Mouse (Mus musculus) R1 (cell line): ENCODE data around the gene Tacc2.
A peak's percentile ranks its signal among the peaks of the same experiment; 100 is the strongest.

Experiments used
- DNase-seq: peaks from one replicate; pipeline ENCODE4 v3.0.0-alpha.2; 2018; ENCODE audit warnings: low read depth, low spot score

Tacc2 gene

DNA sequence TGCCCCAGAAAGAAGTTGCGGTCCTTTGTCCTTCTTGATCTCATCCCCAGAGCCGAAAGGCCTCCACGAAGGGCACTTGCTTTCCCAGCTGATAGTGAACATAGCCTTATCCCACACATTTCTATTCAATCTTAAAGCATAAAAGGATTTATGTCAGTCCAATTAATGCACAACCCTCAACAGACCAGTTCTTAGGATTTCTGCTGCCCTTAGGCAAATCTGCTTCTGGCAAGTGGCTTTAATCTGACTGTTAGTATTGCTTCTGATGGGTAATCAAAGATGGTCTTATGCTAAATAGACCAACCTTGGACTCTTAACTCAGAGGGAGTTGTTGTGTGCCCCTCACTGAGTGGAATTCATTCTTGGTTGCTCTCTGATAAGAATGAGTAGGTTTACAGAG is 40.4 kb downstream of the Tacc2 start:
- no peak for DNase-seq

DNA sequence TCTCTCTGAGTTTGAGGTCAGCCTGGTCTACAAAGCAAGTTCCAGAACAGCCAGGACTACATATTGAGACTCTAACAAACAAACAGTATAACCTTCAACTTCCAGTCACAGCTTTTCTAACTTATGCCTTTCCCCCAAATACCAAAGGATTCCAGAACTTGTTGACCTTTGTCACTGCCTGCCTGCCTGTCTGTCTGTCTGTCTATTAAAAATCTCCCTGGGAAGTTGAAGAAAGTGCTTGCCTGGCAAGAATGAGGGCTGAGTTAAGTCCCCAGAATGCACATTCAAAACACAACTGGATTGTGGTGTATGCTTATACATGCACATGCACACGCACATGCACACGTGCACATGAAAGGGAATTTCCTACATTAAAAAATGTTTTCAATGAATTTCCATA is 43.8 kb downstream of the Tacc2 start:
- DNase-seq = no peak

DNA sequence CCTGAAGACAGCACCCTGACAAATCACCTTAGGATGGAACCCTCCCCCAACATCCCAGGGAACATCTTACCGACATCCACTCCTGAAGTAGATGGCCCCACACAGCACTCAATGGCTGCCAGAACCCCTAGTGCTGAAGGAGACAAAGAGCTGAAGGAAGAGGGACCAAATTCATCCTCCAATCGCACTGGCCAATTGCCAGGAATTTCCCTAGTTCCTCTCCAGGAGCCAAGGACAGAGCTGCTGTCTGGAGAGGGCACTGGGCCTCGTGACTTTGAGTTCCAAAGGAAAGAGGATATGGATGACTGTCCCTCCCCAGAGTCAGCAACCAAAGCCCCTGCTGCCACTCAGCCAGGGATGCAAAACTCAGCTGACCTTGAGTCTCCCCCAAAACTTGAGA is 44.7 kb downstream of the Tacc2 start:
- DNase-seq = no peak

- no peak for DNase-seq
Measured at GRCm38 (mm10) chr7:130622359-130622758, 45.1 kb downstream of the Tacc2 start.

DNA sequence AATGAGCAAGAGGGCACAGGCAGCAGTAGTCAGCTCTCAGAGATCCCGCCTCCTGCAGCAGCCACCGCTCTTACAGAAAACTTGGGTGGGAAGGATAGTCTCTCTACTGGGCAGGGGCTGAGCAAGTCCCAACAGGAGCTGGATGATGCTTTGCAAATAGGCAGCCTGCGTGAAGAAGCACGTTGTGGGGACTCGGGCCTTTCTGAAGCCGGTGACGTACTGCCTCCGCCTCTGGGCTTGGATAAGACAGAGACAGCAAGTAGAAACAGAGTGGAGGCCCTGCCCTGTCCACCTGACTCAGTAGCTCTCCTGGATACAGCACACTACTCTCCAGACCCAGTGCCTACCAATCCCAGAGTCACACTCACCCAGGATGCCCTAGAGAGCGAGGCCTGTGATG is 47.1 kb downstream of the Tacc2 start:
- no peak for DNase-seq

DNA sequence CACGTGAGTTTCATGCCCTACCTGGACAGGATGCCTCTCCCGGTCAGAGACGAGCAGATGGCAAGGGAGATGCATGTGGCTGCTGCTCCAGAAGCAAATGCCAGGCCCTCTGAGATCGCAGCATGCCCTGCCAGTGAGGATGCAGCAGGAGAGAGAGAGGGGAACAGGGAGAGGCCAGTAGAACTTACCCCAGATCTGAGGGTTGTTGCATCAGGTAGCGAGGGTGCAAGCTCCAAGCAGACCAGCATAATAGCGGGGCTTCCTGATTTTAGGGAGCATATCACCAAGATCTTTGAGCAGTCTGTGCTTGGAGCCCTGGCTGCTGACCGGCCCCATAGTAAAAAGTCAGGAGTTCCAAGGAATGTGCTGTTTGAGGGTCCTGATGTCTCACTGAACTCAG is 48.1 kb downstream of the Tacc2 start:
- no peak for DNase-seq

- no peak for DNase-seq
Measured at GRCm38 (mm10) chr7:130628601-130629000, 51.4 kb downstream of the Tacc2 start.

DNA sequence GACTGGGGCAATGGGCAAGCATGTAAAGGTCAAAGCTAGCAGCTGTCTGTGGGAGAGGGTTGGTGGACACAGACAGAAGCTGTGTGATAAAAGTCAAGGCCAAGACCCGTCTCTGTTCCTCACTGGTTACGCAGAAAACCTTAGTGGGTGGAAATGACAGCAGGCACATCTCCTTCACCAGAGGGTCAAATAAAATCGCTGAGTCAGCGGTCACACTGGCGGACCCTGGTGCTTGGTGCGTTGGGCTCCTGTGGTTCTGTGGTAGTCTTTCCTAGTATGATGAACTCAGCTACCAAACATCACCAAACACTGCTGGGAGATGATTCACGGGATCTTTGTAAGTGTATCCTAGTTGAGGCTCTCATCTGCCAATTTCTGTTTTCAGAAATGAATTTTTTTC is 52.8 kb downstream of the Tacc2 start:
- no peak for DNase-seq

GRCm38 (mm10) chr7:130630956-130631355 is 53.7 kb downstream of the Tacc2 start:
- DNase-seq = no peak

GRCm38 (mm10) chr7:130631553-130632378 is 54.5 kb downstream of the Tacc2 start:
- DNase-seq = peak; percentile 54

DNA sequence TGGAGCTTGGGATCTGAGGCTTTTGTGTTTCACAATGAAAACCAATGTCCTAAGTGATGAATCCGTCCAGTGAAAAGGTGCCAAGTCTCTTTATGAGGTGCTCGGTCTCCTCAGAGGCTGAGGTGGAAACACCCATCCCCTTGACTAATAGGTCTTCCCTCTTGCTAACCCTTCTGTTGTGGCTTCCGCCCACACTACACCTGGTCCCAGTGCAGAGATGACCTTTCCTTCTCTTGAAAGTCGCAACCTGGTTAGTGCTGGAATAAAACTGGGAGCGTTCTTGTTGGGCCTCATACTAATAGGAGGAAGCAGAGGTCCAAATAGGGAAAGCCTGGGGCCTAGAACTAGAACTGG is 55.1 kb downstream of the Tacc2 start:
- no peak for DNase-seq

- DNase-seq = no peak
Measured at GRCm38 (mm10) chr7:130634259-130634871, 57.1 kb downstream of the Tacc2 start.

DNA sequence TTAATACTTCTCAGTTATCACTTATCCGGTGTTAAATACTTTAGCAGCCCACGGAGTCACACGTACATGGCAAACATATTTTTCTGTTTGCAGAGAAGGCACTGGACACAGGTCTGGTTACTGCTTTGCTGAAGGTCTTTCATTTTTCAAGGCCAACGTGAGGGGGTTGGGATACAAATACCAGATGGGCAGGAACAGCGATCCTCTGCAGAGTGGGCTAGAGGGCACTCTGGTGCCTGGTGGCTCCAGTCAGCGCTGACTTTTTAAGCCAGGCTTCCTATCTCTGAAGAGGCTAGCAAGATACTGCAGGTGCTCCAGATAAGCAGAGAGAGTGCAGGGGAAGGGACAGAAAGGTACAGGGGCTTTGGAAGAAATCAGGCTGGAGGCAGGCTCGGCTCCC is 58.0 kb downstream of the Tacc2 start:
- no peak for DNase-seq

- no peak for DNase-seq
Measured at GRCm38 (mm10) chr7:130636274-130636673, 59.0 kb downstream of the Tacc2 start.

DNA sequence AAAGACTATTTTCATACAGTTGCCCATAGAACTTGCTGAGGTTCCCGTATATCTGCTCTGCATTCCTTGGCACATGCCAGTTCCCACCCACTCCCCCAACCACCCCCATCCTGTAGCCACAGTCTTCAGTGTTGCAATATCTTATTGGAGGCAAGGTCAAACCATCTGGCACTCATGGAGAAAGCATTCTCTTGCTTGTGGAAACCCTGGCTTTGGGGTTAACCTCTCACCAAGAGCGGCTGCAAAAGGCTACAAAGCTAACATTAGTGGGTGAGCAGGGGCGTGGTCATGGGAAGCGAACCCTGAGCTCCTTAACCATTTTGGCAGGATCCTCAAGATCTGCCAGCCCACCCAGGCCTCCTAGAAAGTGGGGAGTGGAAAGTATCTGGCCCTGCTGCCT is 59.7 kb downstream of the Tacc2 start:
- no peak for DNase-seq

DNA sequence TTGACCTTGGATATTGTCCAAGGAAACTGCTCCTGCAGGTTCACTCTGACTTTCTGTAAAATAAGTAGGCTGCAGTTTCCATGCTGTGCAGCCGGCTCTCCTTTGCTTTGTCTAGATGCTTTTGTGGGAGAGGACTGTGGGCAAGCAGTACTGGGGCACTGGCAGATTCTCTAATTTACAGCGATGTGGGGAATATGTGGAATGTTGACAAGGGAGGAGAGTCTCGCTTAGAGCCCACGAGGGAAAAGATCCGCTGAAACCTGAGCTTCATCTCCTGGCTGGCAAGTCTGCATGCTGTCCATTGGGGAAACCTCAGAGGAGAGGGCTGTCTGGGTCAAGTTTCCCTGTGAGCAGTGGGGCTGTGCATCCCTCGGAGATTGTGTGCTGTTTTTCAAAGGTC is 60.6 kb downstream of the Tacc2 start:
- no peak for DNase-seq

GRCm38 (mm10) chr7:130640681-130641080 is 63.4 kb downstream of the Tacc2 start:
- DNase-seq = no peak

- peak; percentile 90 for DNase-seq
Measured at GRCm38 (mm10) chr7:130645332-130645993, 68.2 kb downstream of the Tacc2 start.

DNA sequence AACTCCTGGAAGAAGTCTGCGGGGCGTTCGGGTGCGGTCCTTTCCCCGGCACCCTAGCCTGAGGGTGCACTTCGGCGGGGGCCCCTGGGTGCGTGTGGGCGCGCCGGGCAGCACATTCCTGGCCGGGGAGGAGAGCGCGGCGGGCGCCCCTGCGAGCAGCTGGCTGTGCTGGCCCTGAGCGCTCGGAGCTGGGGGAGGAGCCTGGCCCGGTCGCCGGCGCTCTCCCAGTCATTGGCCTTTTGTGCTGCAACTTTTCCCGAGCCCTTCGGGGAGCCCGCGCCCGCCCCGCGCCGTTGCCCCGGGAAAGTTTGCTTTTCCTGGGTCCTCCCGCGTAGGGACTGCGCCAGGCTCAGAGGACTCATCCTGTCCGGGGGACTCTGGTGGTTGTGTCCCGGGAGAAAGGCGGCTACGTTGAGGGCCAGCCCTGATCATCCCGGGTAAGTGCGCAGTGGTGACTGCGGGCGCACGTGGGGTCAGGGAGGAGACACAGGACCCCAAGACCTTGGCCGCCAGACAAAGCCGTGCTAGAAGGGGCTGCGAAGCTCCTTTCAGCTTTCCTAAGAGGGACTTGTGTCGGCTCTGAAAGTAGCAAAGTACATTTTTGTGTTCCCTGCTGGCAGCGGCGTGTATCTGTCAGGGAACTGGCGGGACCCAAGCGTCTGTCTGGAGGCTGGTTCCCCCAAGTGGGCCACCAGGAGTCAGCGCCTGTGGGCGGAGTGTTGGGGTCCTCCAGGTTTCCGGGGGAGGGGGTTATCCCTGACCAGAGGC is 68.9 kb downstream of the Tacc2 start:
- peak; percentile 81 for DNase-seq

DNA sequence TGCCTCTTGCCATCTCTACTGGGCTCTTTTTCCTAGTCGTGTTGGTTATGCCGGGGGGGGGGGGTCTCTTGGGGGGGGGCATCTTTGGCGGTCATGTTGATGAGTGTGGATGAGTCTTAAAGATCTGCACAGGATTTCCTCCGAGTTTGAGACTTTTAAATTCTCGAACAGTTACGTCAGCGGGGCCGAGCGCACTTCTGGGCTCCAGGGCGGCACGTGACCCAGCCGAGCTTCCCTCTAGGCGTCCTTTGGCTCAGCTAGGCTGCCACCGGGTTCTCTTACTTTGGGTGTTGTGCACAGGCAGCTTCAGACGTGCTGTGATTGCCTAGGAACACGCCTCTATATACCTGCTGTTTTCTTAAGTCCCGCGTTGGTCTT is 69.5 kb downstream of the Tacc2 start:
- DNase-seq = peak; percentile 84

GRCm38 (mm10) chr7:130648061-130648460 is 70.8 kb downstream of the Tacc2 start:
- no peak for DNase-seq

DNA sequence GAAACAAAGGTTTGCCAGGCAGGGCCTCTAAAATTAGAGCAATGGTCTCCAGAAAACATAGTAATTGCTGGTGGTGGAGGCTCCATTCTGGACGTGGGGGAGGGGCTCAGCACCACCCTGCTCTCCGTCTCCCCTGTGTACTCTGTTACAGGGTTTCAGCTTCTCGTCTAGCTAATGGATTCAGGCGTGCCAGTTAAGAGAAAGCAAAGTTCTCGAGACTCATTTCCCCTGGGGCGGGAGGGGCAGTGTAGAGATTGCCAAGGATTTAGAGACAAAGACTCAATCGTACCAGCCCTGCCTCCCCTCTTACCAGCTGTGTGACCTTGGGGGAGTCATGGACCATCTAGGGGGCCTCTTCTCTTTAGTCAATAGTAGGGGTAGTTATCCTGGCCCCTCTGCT is 72.0 kb downstream of the Tacc2 start:
- DNase-seq = peak; percentile 44
